Mouse (Mus musculus) testis, adult 2 months (tissue): Measurements from ENCODE around the gene Cfap126.
"Not testable (repeated sequence)": the region's sequence is repeated elsewhere in the genome, so short reads cannot be mapped to it uniquely, and the experiment has no call there.

ENCODE experiments used
- CTCF ChIP-seq: fragments of 200-500 bp; IDR thresholded peaks from 2 replicates; pipeline ENCODE4 v1.5.1; 2012; ENCODE audit warnings: low read depth, mild to moderate bottlenecking, inconsistent platforms, low read length, moderate library complexity; ENCODE audit not compliant: control insufficient read depth, insufficient read depth, insufficient replicate concordance
- POLR2A ChIP-seq: fragments of 200-500 bp; IDR thresholded peaks from 2 replicates; pipeline ENCODE4 v1.6.1; 2012; ENCODE audit warnings: low read depth, mild to moderate bottlenecking, inconsistent platforms, low read length, moderate library complexity; ENCODE audit not compliant: control insufficient read depth

- TF ChIP-seq CTCF, POLR2A: not testable (repeated sequence)
These were observed 37.5 kb upstream of the Cfap126 start for GRCm38 (mm10) chr1:171076176-171076575.
